Mouse (Mus musculus) heart, embryonic 16.5 days (tissue): Measurements from ENCODE around the gene Clec3b. TPM values are rescaled to one million over a fixed set of nuclear protein-coding genes. Genes with fewer than 3 reads are reported as not detected.

Experiments
- ATAC-seq: fragments of 200-750 bp; cut with Nextera tagmentation; replicated peaks from 2 replicates; pipeline ENCODE4 v1.8.0; 2017; ENCODE audit warnings: moderate number of reproducible peaks; ENCODE audit not compliant: insufficient read depth, low FRiP score; ENCODE audit errors: extremely low read depth
- H3K27ac ChIP-seq: fragments of 300-500 bp; sonication (generic); 2 replicates; pipeline ENCODE4 v1.5.1; 2014; ENCODE audit warnings: mild to moderate bottlenecking, low read length, control low read depth, moderate library complexity
- H3K27me3 ChIP-seq: fragments of 300-500 bp; sonication (generic); 2 replicates; pipeline ENCODE4 v1.6.1; 2014; ENCODE audit warnings: low read length, mixed read lengths; ENCODE audit not compliant: control insufficient read depth, insufficient read depth
- H3K36me3 ChIP-seq: fragments of 300-500 bp; sonication (generic); 2 replicates; pipeline ENCODE4 v1.6.1; 2014; ENCODE audit not compliant: control insufficient read depth, insufficient read depth
- H3K4me1 ChIP-seq: fragments of 300-500 bp; sonication (generic); 2 replicates; pipeline ENCODE4 v1.6.1; 2014; ENCODE audit warnings: low read length, mixed read lengths; ENCODE audit not compliant: control insufficient read depth, insufficient read depth
- H3K4me2 ChIP-seq: fragments of 300-500 bp; sonication (generic); 2 replicates; pipeline ENCODE4 v1.6.1; 2014; ENCODE audit warnings: low read depth, mild to moderate bottlenecking, control low read depth, low read length
- H3K4me3 ChIP-seq: fragments of 300-500 bp; sonication (generic); 2 replicates; pipeline ENCODE4 v1.5.1; 2014; ENCODE audit warnings: mild to moderate bottlenecking, control low read depth, low read length
- H3K9ac ChIP-seq: fragments of 300-500 bp; sonication (generic); 2 replicates; pipeline ENCODE4 v1.6.1; 2014; ENCODE audit warnings: low read length, control low read depth
- H3K9me3 ChIP-seq: fragments of 300-500 bp; sonication (generic); replicated peaks from 2 replicates; pipeline ENCODE4 v1.6.1; 2016; ENCODE audit warnings: low read length; ENCODE audit not compliant: control insufficient read depth
- WGBS: fragments of 180-500 bp; shearing (Covaris S2); extraction: QIAGEN DNeasy Blood & Tissue Kit; methylation state at CpG from one replicate; pipeline ENCODE4 v1.1.7; 2014; 5-methylcytosine and 5-hydroxymethylcytosine counted together
- polyA plus RNA-seq: library from polyadenylated mRNA; unstranded; fragments of >200 nt; fragmentation: Nextera tagmentation; extraction: Ambion mirVana; gene quantifications from 2 replicates; pipeline ENCODE4 v1.2.1, GENCODE M21; 2015

Clec3b gene
- polyA plus RNA-seq, 1 experiment from 2014 or later = 2.8 TPM

DNA sequence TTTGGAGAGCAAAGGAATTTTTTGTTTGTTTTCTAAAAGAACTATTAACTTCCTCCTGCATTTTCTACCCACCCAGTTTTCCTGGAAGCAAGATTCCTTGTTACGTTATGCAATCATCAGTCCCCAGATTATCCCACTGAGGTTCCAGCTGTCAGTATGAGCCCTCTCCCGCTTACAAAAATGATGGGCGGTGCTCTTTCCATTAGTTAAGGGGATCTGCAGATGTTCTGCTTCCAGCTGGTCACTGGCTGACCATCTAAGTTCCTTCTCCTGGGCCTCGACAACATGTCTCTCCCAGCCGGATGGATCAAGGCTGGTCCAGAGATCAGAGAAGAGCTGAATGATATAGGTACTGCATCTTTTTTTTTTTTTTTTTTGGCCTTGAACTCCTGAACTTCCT lies 2.3 kb upstream of the Clec3b start:
- H3K9ac ChIP-seq = no peak overlapping the region
- no peak overlapping the region for H3K27ac ChIP-seq
- no peaks in the 10 kb centered on the region for H3K4me1 ChIP-seq
- H3K4me3 ChIP-seq = no peak overlapping the region
- no peak overlapping the region for H3K4me2 ChIP-seq
- H3K9me3 ChIP-seq = peaks cover 9% of the 10 kb centered on the region
- WGBS = 66% methylated on average over 5 of the region's 5 CpGs
- no peak; the same call in 1 of the 2 replicates for ATAC-seq
- no peaks in the 10 kb centered on the region for H3K27me3 ChIP-seq
- H3K36me3 ChIP-seq = no peaks in the 10 kb centered on the region

DNA sequence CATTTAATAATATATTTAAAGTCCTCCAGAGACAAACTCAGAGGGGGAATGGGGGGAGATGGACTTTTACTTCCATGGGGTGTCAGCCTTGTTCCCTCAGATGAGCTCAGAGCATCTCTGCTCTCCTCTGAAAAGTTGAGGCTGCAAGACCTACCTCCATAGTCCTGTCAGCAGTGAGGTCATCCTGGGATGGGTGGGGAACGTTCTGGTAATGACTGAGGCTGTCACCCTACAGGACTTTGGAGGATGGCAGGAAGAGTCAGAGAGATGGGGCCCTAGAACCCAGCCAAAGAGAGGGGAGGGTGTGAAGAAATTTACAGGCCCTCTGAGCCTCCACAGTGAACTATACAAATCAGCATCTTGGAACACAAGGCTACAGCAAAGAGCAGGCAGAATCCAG lies 815 bp downstream of the Clec3b start:
- no peaks in the 10 kb centered on the region for H3K9me3 ChIP-seq
- no peaks in the 10 kb centered on the region for H3K36me3 ChIP-seq
- H3K4me1 ChIP-seq = no peaks in the 10 kb centered on the region
- 32% methylated on average over 1 of the region's 1 CpGs for WGBS
- no peaks in the 10 kb centered on the region for H3K27me3 ChIP-seq
- 0 out of 2 replicates have a peak overlapping the region, but pooled peaks have one; percentile 7 for H3K27ac ChIP-seq
- H3K9ac ChIP-seq = no peak overlapping the region
- ATAC-seq = no peak
- H3K4me3 ChIP-seq = no peak overlapping the region
- no peak overlapping the region for H3K4me2 ChIP-seq

DNA sequence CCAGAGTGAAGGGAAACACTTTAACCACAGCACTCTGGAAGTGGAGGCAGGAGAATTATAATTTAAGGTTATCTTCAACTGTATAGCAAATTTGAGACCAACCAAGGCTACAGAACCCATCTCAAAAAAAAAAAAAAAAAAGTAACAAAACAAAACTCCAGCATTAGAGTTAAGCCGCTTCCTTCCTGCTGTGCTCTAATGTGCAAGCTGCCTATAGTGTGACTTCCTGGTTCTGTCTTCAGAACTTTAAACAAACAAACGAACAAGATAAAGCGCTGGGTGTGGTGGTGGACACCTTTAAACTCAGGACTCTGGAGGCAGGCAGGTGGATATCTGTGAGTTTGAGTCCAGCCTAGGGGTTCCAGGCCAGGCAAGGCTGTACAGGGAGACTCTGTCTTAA lies 1.3 kb downstream of the Clec3b start:
- H3K27ac ChIP-seq = no peak overlapping the region; the same call in 1 of the 2 replicates
- no peaks in the 10 kb centered on the region for H3K4me1 ChIP-seq
- H3K9me3 ChIP-seq = no peaks in the 10 kb centered on the region
- no peaks in the 10 kb centered on the region for H3K27me3 ChIP-seq
- 56% methylated on average over 3 of the region's 3 CpGs for WGBS
- no peak overlapping the region for H3K4me3 ChIP-seq
- no peak for ATAC-seq
- H3K4me2 ChIP-seq = no peak overlapping the region
- no peak overlapping the region for H3K9ac ChIP-seq
- H3K36me3 ChIP-seq = no peaks in the 10 kb centered on the region

DNA sequence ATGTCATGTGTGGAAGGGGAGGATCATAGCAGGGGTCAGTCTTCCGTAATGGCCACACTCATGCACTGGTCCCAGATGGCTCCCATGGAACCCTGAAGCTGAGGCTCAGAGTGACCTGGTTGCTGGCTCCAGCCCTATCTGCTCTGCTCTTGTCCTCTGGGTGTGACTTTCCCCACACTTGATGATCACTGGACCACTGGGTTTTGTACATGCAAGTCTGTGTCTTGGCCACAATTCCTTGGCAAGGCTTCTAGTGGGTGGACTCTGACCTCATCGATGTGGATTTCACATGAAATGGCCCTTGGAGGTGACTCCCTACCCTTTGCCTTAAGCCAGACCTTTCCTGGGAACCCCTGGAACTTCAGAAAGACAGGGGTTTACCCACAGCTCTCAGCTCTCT lies 2.4 kb downstream of the Clec3b start:
- no peak for ATAC-seq
- no peak overlapping the region for H3K9ac ChIP-seq
- H3K9me3 ChIP-seq = no peaks in the 10 kb centered on the region
- no peak overlapping the region for H3K4me3 ChIP-seq
- H3K27me3 ChIP-seq = no peaks in the 10 kb centered on the region
- no peaks in the 10 kb centered on the region for H3K36me3 ChIP-seq
- no peak overlapping the region for H3K27ac ChIP-seq
- no peak overlapping the region for H3K4me2 ChIP-seq
- no peaks in the 10 kb centered on the region for H3K4me1 ChIP-seq
- 83% methylated on average over 2 of the region's 2 CpGs for WGBS

DNA sequence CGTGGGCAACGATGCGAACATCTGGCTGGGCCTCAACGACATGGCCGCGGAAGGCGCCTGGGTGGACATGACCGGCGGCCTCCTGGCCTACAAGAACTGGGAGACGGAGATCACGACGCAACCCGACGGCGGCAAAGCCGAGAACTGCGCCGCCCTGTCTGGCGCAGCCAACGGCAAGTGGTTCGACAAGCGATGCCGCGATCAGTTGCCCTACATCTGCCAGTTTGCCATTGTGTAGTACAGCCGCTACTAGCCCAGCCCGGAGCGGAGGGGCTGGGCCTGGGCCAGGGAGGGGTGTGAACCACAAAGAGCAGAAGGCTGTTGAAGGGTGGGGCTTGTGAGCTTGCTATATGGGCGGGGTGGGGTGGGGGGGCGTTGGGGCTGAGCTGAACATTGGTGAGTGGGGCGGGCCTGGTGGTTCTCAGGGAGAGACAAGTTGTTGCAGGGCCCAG lies 6.2 kb downstream of the Clec3b start:
- H3K9me3 ChIP-seq = no peaks in the 10 kb centered on the region
- no peaks in the 10 kb centered on the region for H3K27me3 ChIP-seq
- H3K4me2 ChIP-seq = peak overlapping the region; percentile 50
- H3K4me1 ChIP-seq = no peaks in the 10 kb centered on the region
- H3K9ac ChIP-seq = peak overlapping the region; percentile 20; the same call in 1 of the 2 replicates
- 39% methylated on average over 30 of the region's 30 CpGs for WGBS
- H3K36me3 ChIP-seq = no peaks in the 10 kb centered on the region
- H3K4me3 ChIP-seq = peak overlapping the region; percentile 23
- ATAC-seq = 0 out of 2 replicates have a peak, but pooled peaks have one; percentile 10
- no peak overlapping the region for H3K27ac ChIP-seq

DNA sequence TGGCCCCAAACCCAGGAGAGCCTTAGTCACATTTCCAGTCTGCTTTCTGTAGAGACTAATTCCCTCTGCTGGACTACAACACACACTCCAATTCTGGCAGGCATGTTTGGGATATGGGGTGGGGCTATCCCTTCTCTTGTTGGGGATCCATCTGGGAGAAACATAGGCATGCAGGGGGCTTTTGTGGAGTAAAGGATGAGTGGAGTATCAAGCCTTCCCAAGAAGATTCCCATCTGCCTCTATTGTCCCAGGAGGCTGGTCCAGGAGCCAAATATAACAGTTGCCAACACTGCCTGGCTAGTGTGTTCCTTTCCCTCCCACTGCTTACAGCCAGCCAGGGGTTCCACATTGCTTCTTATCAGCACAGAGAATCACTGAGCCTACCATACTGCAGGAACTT lies 7.0 kb downstream of the Clec3b start:
- H3K27me3 ChIP-seq = no peaks in the 10 kb centered on the region
- no peak overlapping the region for H3K27ac ChIP-seq
- H3K4me1 ChIP-seq = no peaks in the 10 kb centered on the region
- H3K36me3 ChIP-seq = no peaks in the 10 kb centered on the region
- H3K9me3 ChIP-seq = no peaks in the 10 kb centered on the region
- no peak overlapping the region for H3K9ac ChIP-seq
- H3K4me3 ChIP-seq = no peak overlapping the region
- no peak overlapping the region for H3K4me2 ChIP-seq
- no peak for ATAC-seq

DNA sequence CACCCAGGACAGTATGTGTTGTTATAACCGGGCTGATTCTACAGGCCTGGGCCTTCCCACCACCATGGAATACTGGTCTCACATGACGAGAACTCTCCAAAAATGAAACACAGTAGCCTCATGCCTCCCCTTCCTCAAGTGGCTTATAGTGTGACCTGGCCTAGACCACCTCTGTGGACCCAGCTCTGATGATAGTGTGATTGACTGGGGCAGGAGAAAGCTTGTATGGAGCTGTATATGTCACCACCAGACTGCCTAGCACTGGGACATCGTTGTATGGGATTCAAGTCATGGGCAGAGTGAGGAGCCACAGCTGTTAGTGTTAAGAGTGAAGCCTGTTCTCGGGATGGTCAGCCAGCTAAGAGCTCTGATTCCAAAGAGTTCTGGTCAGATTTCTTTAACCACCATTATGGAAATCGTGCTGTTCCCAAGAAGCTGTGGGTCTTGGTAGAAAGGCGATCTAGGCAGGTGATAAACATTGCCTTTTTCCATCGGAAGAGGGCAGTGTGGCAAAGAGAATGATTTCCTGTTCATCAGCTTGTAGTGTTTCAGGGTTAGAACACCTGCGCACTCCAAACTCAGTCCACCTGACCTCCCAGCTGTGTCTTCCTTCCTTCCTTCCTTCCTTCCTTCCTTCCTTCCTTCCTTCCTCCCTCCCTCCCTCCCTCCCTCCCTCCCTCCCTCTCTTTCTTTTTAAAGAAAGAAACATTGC lies 7.5 kb downstream of the Clec3b start:
- Histone ChIP-seq H3K4me2 (no peak overlapping the region), H3K36me3 (no peaks in the 10 kb centered on the region), H3K27ac (no peak overlapping the region), H3K27me3 (no peaks in the 10 kb centered on the region), H3K4me3 (no peak overlapping the region), H3K9ac (no peak overlapping the region), H3K4me1 (no peaks in the 10 kb centered on the region), H3K9me3 (no peaks in the 10 kb centered on the region)
- no peak for ATAC-seq
- 54% methylated on average over 8 of the region's 8 CpGs for WGBS

DNA sequence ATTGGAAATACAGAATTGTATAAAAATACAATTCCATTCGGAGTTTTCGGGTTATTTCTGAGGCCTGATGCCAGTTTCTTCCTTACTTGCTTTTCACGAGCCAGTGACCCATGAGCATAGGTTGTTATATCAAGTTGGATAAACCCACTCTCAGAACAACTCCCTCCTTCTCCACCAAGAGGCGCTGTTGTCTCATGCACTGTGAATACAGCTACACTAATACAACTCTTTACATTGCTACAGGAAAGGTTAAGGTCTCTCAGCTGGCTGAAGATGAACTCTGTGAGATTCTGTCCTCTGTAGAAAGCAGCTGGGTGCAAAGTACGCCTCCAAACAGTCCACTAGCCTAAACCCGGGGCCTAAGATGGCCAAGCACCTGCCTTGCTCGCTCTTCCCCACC lies 8.6 kb downstream of the Clec3b start:
- Histone ChIP-seq H3K27ac (no peak overlapping the region), H3K4me2 (no peak overlapping the region), H3K9ac (no peak overlapping the region), H3K36me3 (no peaks in the 10 kb centered on the region), H3K27me3 (no peaks in the 10 kb centered on the region), H3K9me3 (no peaks in the 10 kb centered on the region), H3K4me1 (no peaks in the 10 kb centered on the region), H3K4me3 (no peak overlapping the region)
- ATAC-seq = no peak; the same call in 1 of the 2 replicates
- WGBS = 58% methylated on average over 7 of the region's 7 CpGs

DNA sequence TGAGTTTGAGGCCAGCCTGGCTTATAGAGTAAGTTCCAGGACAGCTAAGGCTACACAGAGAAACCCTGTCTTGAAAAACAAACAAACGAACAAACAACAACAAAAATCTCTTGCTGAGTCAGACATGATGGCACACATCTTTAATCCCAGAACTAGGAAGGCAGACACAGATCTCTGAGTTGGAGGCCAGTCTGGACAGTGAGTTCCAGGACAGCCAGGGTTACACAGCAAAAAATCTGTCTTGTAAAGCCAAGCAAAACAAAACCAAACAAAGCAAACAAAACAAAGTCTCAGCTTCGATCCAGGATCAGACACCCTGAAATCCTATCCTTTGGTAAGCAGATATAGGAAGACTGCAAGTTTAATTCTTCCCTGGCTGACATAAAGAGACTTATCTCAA lies 11.0 kb downstream of the Clec3b start:
- ATAC-seq = no peak
- no peaks in the 10 kb centered on the region for H3K4me1 ChIP-seq
- no peak overlapping the region for H3K4me2 ChIP-seq
- 50% methylated on average over 2 of the region's 2 CpGs for WGBS
- no peak overlapping the region for H3K27ac ChIP-seq
- no peaks in the 10 kb centered on the region for H3K27me3 ChIP-seq
- no peak overlapping the region for H3K4me3 ChIP-seq
- H3K9ac ChIP-seq = no peak overlapping the region
- no peaks in the 10 kb centered on the region for H3K9me3 ChIP-seq
- H3K36me3 ChIP-seq = no peaks in the 10 kb centered on the region
